Mouse (Mus musculus) embryo, embryonic 11 days (tissue): ENCODE measurements at regions not wholly inside any gene's neighbourhood (a gene's known extent, or its start where the extent isn't known, plus 50 kb on each side); places are given as distances from the start of the nearest gene placed in this dataset.

Source experiments
- DNase-seq: peaks from one replicate; pipeline ENCODE4 v3.0.0-alpha.2; 2015

DNA sequence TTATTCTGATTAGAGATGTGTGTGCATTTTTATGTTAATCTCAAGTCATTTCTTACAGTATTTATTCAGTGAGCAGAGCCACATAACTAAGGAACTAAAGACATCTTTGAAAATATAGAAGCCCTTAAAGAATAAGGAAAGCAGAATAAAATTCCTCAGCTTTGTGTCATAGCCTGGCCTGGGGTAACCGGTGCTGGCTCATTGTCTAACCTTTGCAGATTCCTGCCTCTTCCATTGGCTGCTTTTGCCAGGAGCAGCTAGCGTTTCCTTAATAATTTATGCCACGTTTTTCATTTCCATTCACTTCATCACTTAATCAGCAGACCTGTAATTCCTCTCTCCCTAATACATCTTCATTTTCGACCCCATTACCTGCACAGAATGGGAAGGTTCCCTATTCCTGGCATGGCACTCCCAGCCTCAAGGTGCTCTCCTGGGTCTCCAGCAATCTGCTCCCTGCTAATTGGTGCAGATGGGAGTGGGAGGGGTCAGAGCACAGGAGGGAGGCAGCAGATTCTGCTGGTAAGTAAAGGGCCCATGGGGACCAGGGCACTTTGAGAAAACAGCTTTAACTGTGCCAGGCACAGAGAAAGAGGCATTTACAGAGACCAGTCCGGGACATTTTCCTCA, 413.1 kb downstream of the Stim2 start:
- DNase-seq: no peak

DNA sequence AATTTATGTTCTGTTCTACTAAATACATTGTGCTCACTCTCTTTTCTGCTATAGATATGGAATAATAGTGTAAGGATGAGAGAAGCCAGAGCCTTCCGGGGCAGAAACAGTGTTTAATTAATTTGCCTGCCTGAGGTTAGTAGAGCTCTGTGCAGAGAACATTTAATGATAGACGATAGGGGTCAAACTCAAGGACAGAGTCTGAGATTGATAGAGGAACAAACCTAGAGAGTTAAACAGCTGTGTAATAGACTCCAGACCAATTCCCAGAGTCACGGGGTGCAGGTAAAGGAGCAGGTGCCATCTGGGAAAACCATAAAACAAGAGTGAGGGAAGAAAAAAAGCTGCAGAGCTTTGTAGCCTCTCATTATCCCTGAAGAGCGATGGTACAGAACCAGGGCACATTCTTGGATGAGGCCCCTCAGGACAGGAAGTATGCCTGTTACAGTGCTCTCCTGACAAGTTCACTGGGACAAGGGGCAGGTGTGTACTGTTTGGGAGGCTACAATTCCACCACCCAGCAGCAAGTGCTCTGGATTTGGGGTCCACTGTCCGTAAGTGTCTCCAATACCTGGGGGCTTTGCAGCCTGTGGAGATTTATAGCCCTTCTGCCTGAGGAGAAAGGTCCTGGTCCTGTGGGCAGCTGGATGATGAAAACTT, 421.6 kb downstream of the Stim2 start:
- peak; percentile 8 for DNase-seq

DNA sequence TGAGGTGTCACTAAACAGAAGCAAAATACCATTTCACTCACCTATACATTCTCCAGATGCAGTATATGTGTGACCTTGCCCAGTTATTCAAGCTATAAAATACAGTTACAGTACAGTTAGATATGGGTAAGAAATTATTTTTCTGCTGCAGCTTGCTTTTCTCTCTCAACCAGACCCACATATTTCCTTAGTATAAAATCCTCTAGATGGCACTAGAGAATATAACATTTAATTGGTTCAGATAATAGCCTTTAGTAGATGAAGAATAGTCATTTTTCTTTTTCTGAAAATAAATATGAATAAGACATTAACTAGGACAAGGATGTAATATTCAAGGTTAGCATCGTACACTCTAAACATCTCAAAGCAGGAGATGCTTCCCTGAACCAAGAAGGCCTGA, 441.0 kb downstream of the Stim2 start:
- no peak for DNase-seq

DNA sequence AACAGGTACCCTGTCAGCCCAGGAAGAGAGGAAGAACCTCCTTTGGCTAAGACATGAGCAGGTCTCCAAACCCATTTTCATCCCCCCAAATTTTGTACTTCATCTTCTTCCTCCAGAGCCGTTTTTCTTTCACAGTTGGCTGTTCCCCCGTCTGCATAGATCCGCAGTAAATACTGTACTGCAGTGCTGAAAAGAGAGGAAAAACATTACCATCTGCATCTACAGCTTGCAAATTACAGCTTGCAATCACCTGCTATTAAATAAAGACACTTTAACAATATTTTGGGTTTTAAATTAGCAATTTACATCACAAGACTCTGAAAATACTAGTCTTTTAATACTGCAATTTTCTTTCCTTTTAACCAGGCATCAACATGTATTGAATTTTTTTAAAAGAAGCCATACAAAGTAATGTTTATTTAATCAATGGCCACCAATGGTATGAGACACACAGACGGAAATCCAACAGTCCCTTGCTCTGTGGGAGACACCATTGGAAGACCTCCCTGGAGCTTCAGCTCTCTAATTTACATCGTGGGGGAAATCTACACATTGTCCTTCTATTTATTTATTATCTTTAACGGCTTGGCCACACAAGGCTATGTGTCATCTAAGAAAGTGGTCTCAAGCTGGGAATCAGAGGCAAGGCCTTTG, 442.6 kb downstream of the Stim2 start:
- DNase-seq: no peak

DNA sequence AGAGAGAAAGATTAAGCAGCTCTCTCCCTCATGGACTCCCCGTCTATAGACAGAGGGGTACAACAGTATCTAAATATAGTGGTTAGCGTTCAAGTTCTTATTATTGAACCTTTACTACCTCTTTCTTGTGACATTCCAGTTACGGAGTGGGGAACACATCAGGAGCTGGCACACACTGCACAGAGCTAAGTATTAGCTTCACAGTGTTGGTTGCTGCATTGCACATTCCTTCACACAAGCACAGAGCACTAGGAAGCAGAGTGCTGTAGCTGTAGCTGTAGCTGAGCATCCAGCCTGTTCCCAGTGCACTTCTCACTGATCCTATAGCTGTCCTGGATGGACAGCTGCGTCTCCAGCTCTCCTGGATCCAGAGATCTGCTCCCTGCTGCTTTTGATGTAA, 443.3 kb downstream of the Stim2 start:
- DNase-seq: no peak

DNA sequence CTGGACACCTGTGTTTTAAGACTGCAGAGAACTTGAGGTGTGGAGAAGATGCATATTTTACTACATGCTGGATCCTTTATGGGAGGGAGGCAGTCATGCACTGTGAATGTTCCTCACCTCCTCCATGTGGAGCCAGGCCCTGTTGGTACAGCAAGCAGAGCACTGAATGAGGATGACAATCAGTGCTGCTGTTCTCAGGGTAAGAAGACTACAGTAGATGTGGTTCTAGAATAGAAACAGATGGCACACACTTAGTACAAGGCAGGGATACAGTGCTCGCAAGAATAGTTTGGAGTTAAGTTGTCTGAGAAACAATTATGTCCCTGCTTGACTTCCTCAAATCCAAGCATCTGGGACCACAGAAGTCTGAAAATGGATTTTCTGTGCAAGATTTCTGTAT, 485.6 kb downstream of the Stim2 start:
- no peak for DNase-seq
